ENCODE assay signal across 16 mouse cellular contexts in genomic region chr14:48167020-48167419, GRCm38 (mm10).
"Had no signal": no experiment of that assay in that cellular context is flagged by ENCODE, and none has a peak within 500 bp of the region (broad histone marks: within the 10 kb centered on the region; RNA-seq: fewer than 3 reads in every experiment).

No protein-coding gene starts in this region.

- H3K4me3 ChIP-seq: neural tube, embryonic 13.5 days; neural tube, embryonic 15.5 days; stomach, embryonic 15.5 days had no signal

- H3K9ac ChIP-seq: neural tube, embryonic 13.5 days; neural tube, embryonic 15.5 days; stomach, embryonic 15.5 days had no signal

- DNase-seq: retina, postnatal 1 day; right cerebral cortex, adult 18-20 months; right cerebral cortex, postnatal 14 days; right cerebral cortex, postnatal 25 days; right cerebral cortex, postnatal 4 days; spleen, adult 18-20 months; thymus, adult 18-20 months; thymus, adult 2 months; thymus, postnatal 14 days; thymus, postnatal 25 days; thymus, postnatal 36 days; thymus, postnatal 4 days had no signal

- H3K4me2 ChIP-seq: neural tube, embryonic 13.5 days; neural tube, embryonic 15.5 days; stomach, embryonic 15.5 days had no signal

- H3K27me3 ChIP-seq: neural tube, embryonic 13.5 days; neural tube, embryonic 15.5 days; stomach, embryonic 15.5 days had no signal

- H3K9me3 ChIP-seq: neural tube, embryonic 13.5 days; neural tube, embryonic 15.5 days; stomach, embryonic 15.5 days had no signal

- H3K27ac ChIP-seq: neural tube, embryonic 13.5 days; neural tube, embryonic 15.5 days; stomach, embryonic 15.5 days; stomach, postnatal 0 days had no signal

- H3K36me3 ChIP-seq: neural tube, embryonic 13.5 days; neural tube, embryonic 15.5 days; stomach, embryonic 15.5 days had no signal
